Mouse (Mus musculus) large intestine, adult 2 months (tissue): Measurements from ENCODE around the gene Mgp. TPM values are rescaled to one million over a fixed set of nuclear protein-coding genes. Genes with fewer than 3 reads are reported as not detected.

Experiments used
- DNase-seq: peaks from one replicate; pipeline ENCODE4 v3.0.0-alpha.2; 2012; ENCODE audit warnings: low read depth, low spot score
- WGBS: fragments of 180-500 bp; shearing (Covaris S2); methylation state at CpG from one replicate; pipeline ENCODE4 v1.1.7; 2018; 5-methylcytosine and 5-hydroxymethylcytosine counted together
- polyA plus RNA-seq: library from polyadenylated mRNA; depleted of rRNA; stranded (reverse); fragments of >200 nt; gene quantifications from 2 replicates; pipeline ENCODE4 v1.2.3, GENCODE M21; 2012; rRNA removed

Gene Mgp
- 209 and 260 TPM in 2 replicates for polyA plus RNA-seq

DNA sequence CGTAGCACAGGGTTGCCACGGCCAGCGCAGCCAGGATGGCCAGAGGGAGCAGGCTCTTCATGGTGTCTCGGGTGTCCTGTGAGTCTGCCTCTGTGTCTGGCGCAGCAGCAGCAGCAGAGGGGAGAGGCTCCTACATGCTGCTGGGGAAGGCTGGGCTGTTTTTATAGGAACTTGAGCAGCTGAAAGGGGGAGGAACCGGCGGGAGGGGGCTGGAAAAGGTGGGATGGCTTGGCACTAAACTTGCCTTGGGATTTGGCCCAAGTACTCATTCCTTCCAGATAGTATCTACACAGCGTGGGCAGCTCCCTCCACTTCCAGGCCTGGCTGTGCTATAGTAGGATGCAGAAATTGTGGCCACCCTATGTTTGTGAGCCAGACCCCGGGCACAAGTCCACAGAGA lies at the start of gene Mgp:
Mgp (minus strand) TSS at position 154 of the 400 bp plus-strand sequence.
- no peak for DNase-seq
- WGBS, result 39% methylated on average over 9 of the region's 9 CpGs

DNA sequence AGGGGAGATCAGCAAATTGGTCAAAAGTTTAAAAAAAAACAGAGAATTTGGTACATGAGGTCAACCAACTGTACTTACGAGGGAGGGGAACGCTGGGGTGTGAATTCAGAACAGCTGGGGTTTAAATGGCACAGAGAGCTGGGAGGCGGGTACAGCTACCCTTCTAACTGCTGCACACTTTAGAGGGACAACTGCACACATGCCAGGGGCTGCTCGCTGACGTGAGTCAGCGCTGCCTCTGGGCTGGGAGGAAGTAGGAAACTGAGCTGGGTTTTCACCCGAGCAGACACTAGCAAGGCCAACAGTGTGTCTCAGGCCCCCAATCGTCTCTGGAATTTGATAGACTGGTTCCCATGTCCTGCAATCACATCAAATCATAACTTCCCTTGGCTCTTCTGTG lies 49.4 kb upstream of the Mgp start:
- DNase-seq, result no peak
- WGBS, result 71% methylated on average over 8 of the region's 8 CpGs

GRCm38 (mm10) chr6:136923532-136923931 lies 47.9 kb upstream of the Mgp start, which contains the start of gene Pde6h:
Pde6h (plus strand) TSS chr6:136923832.
- 90% methylated on average over 8 of the region's 8 CpGs for WGBS
- no peak for DNase-seq

DNA sequence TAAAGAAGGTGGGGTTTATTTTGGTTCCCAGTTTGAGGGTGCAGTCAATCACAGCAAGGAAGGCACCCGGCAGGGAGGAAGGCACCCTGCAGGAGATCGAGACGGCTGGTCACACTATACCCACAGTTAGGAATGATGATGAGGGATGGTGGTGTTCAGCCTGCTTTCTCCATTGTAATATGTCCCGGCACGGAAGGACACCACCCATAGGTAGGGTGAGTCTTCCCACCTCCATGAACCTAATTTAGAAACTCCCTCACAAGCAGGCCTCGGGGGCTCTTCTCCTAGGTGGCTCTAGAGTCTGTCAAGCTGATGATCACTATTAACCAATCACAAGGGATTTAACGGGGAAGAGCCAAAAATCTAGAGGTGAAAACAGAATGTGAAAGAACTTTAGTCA lies 47.2 kb upstream of the Mgp start:
- no peak for DNase-seq
- 94% methylated on average over 7 of the region's 7 CpGs for WGBS

DNA sequence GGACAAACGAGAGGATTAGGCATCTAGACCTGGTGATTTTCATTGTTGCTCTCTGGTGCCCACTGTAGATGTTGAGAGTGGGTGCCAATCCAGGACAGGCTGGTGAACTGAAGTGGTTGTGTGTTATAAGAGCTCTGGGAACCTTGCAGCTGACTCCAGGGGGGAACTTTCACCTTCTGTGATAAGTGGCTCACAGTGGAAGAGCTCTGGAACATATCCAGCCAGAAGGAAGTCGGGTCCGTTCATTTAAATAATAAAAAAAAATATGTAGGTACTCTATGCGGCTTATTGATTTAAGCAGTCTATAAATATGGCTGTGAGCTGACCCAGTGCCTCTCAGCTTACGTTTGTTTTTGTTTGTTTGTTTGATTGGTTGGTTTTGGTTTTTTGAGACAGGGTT lies 46.5 kb upstream of the Mgp start, which contains the start of gene Erp27:
Erp27 (minus strand) TSS at position 101 of the 400 bp plus-strand sequence.
- no peak for DNase-seq
- 36% methylated on average over 5 of the region's 5 CpGs for WGBS

GRCm38 (mm10) chr6:136921601-136922000 lies 46.0 kb upstream of the Mgp start:
- no peak for DNase-seq
- WGBS, result 72% methylated on average over 7 of the region's 7 CpGs

- peak; percentile 46 for DNase-seq
- WGBS, result 30% methylated on average over 16 of the region's 16 CpGs
Observed at GRCm38 (mm10) chr6:136920320-136921257, 45.0 kb upstream of the Mgp start.

- 29% methylated on average over 2 of the region's 2 CpGs for WGBS
- DNase-seq, result no peak
Observed at GRCm38 (mm10) chr6:136917885-136918284, 42.3 kb upstream of the Mgp start.

DNA sequence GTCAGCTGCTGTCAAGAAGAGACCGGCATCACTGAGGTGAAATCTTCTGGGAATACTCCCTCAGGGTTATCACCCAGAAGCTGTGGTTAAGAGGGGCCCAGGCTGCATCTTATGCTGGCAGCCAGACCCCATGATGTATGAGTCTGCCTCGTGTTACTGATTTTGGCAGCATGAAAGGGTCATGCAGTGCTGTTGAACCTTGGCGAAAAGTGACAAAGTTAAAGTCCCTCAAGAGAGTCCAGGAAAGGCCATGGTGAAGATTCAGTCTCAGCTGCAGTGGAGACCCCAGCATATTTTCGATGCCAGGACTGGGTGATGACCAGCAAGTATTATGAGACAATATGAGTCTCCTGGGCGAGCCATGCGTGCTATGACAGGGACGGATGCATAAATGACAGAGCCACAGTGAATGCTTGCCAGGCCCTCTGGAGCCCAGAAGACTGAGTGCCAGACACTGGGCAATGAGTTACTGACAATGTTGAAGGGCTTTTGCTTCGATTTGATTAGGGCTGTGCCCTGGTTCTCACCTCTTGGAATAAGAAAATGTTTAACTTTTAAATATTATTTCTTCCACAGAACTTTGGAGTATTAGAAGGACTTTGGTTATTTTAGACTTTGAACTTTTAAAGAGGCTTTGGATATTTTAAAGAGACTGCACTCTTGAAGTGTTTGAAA lies 40.2 kb upstream of the Mgp start:
- no peak for DNase-seq
- WGBS, result 77% methylated on average over 8 of the region's 8 CpGs

GRCm38 (mm10) chr6:136914234-136914633 lies 38.6 kb upstream of the Mgp start:
- 35% methylated on average over 6 of the region's 6 CpGs for WGBS
- DNase-seq, result peak; percentile 45

DNA sequence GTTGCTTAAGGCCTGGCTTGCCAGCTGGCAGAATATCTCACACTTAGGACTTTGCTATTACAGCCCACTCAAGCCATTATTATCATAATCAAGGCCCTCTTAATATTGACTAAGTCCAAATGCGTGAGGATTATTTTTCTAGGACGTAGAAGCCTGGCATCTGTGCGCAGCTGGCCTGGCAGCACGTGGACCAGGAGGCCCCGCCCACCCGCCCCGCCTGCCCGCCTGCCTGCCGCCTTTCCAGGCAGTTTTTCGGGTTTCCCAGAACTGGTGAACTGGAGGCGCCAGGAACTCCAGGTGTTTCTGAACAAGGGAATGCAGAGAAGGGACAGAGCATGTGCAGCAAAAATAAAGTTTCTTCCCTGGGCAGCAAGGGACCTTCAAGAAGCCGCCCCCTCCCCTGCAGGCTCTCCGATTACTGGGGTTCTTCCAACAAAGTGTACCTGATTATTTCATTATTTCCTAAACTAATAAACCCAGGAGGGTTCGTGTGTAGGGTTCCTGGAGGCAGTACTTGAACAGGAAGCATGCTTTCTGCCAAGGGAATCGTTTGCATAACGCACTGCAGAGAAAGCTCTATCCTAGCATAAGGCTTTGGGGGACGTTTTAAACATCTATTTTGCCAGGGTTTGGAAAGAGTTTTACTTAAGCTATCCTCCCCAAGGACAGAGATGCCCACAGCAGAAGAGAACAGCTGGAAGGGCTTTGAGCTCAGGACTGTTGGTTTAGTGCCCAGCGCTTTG lies 37.9 kb upstream of the Mgp start:
- DNase-seq, result no peak
- WGBS, result 9% methylated on average over 18 of the region's 18 CpGs

- WGBS, result 76% methylated on average over 1 of the region's 2 CpGs
Observed at GRCm38 (mm10) chr6:136912751-136913265, 37.2 kb upstream of the Mgp start.

GRCm38 (mm10) chr6:136910247-136910890 lies 34.7 kb upstream of the Mgp start:
- DNase-seq, result no peak

More at GRCm38 (mm10) chr6:136912751-136913265, 37.2 kb upstream of the Mgp start:
- no peak for DNase-seq

GRCm38 (mm10) chr6:136906937-136907293 lies 31.3 kb upstream of the Mgp start:
- WGBS, result 35% methylated on average over 10 of the region's 10 CpGs
- no peak for DNase-seq

More at GRCm38 (mm10) chr6:136910247-136910890, 34.7 kb upstream of the Mgp start:
- WGBS, result 46% methylated on average over 9 of the region's 9 CpGs

DNA sequence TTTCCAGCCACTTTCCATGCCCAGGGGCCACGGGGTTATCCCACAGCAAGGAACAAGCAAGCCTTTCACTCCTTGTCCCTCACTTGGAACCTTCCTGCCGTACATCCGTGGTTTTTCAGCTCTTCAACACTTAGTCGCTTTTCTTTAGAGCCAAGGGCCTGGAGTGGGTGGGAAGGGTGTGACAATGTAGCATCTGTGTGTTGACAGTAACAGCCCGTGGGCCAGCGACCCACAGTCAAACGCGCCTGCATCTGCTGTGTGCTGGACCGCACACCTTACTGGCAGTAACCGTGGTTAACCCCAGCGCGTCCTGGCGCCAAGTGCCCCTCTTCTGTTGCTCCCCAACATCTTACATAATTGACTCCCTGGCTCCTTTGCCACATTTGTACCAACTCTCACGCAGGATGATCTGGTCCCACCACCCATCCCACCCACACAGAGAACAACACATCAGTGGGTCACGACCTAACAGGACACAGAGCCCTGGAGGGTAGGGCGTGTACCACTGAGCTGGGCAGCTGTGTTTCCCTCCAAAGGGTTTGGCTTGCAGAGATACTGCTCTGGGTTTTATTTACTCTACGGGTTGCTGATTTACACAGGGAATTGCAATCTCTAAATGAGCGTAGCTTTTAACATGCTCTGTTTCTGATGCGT lies 30.8 kb upstream of the Mgp start:
- DNase-seq, result no peak
- 41% methylated on average over 19 of the region's 19 CpGs for WGBS

- no peak for DNase-seq
- 72% methylated on average over 8 of the region's 8 CpGs for WGBS
Observed at GRCm38 (mm10) chr6:136903885-136904470, 28.4 kb upstream of the Mgp start.

- 90% methylated on average over 9 of the region's 9 CpGs for WGBS
Observed at GRCm38 (mm10) chr6:136902527-136902926, 26.9 kb upstream of the Mgp start.

DNA sequence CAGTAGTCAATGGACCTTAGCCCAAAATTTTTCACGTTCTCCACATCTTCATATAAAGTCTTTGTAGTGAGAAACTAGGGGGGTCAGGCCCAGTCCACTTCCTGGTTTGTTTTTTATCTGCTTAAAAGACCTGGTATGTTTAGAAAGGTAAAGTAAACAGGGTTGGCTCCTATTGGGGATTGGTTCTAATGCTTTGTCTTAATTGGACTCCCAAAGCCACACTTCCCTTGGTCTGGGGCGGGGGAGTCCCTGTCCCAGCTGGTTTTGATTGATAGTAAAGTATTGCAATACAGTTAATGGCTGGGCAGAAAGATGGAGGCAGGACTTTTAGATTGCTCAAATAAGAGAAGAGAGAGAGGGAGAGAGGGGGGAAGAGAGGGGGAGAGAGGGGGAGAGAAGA lies 25.4 kb upstream of the Mgp start:
- WGBS, result 75% methylated on average over 2 of the region's 2 CpGs
- DNase-seq, result no peak

More at GRCm38 (mm10) chr6:136902527-136902926, 26.9 kb upstream of the Mgp start:
- no peak for DNase-seq
